Comparison of ENCODE assay signal across 15 mouse cellular contexts in the genomic region with DNA sequence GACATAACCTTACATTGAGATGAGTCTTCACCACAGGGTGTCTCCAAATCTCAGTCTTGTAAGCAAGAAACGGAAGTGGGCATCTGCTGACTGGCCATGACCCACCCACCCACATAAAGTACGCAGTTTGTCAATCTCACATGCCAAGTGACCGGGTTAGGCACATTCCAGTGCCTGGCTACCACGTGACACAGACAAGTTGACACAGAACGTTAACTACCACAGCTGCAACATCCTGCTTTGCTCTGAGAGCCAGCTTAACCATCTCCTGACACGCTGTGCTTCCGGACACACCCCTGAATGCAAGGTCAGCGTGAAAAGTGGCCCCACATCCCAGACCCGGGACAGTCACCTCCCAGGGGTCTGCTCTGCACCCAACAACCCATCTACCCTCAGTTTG. TPM values are rescaled to one million over a fixed set of nuclear protein-coding genes. Genes with fewer than 3 reads are reported as not detected.
DNase-seq lines count a peak whose midpoint lies in the region; ATAC-seq and TF ChIP-seq lines count a peak whose summit lies in the region.
"Had no signal": no experiment of that assay in that cellular context is flagged by ENCODE, and none has a peak within 500 bp of the region (broad histone marks: within the 10 kb centered on the region; RNA-seq: fewer than 3 reads in every experiment).

No protein-coding gene starts in this region.

- H3K4me1 ChIP-seq in lung, embryonic 15.5 days: peaks cover 5% of the 10 kb centered on the region
- H3K4me1 ChIP-seq in stomach, postnatal 0 days (replicated peaks; ENCODE audit: control insufficient read depth, insufficient read depth): no peaks in the 10 kb centered on the region
- H3K4me1 ChIP-seq in forebrain, embryonic 12.5 days: no peaks in the 10 kb centered on the region
- H3K4me1 ChIP-seq: embryonic facial prominence, embryonic 12.5 days had no signal

- H3K4me3 ChIP-seq in lung, embryonic 15.5 days: no peak overlapping the region
- H3K4me3 ChIP-seq in stomach, postnatal 0 days (ENCODE audit: low read depth, low read length): no peak overlapping the region
- H3K4me3 ChIP-seq in forebrain, embryonic 12.5 days (replicated peaks): no peak overlapping the region
- H3K4me3 ChIP-seq: embryonic facial prominence, embryonic 12.5 days; left cerebral cortex, adult 2 months had no signal

- H3K36me3 ChIP-seq in lung, embryonic 15.5 days: peaks cover 29% of the 10 kb centered on the region
- H3K36me3 ChIP-seq in stomach, postnatal 0 days (ENCODE audit: control insufficient read depth, insufficient read depth, low read length): peaks cover 12% of the 10 kb centered on the region; the same call in 1 of the 2 replicates
- H3K36me3 ChIP-seq in forebrain, embryonic 12.5 days (replicated peaks): peaks cover 63% of the 10 kb centered on the region

- peak; percentile 32 for DNase-seq in urinary bladder, postnatal 25 days (ENCODE audit: low spot score)
- no peak for DNase-seq in urinary bladder, postnatal 10 days (ENCODE audit: low spot score)
- DNase-seq in stomach, postnatal 0 days (ENCODE audit: low spot score): no peak
- no peak for DNase-seq in spleen, postnatal 36 days (ENCODE audit: low spot score in 2 of 2)
- DNase-seq: cerebellum, adult 2 months; retina, postnatal 1 day had no signal

- H3K9ac ChIP-seq in lung, embryonic 15.5 days: no peak overlapping the region
- H3K9ac ChIP-seq in stomach, postnatal 0 days (ENCODE audit: low read length): no peak overlapping the region
- no peak overlapping the region for H3K9ac ChIP-seq in forebrain, embryonic 12.5 days
- H3K9ac ChIP-seq: embryonic facial prominence, embryonic 12.5 days had no signal

- no peak overlapping the region; the same call in 1 of the 2 replicates for H3K27ac ChIP-seq in lung, embryonic 15.5 days
- H3K27ac ChIP-seq in stomach, postnatal 0 days (replicated peaks): no peak overlapping the region
- H3K27ac ChIP-seq in forebrain, embryonic 12.5 days: no peak overlapping the region
- H3K27ac ChIP-seq: embryonic facial prominence, embryonic 12.5 days; left cerebral cortex, adult 2 months; macrophage had no signal

- ATAC-seq in activated CD4-positive, CD25-positive, alpha-beta regulatory T cell, adult 4 months: peak; percentile 85
- ATAC-seq in lung, embryonic 15.5 days (ENCODE audit: borderline replicate concordance, extremely low read depth, low FRiP score, low TSS enrichment): peak; percentile 47; the same call in 1 of the 2 replicates
- peak; percentile 22; the same call in 1 of the 2 replicates for ATAC-seq in stomach, postnatal 0 days (ENCODE audit: low FRiP score, low TSS enrichment)
- ATAC-seq in forebrain, embryonic 12.5 days (ENCODE audit: low FRiP score): no peak
- no peak for ATAC-seq in megakaryocyte progenitor cell, adult 5-6 weeks (replicated peaks; ENCODE audit: poor library complexity)
- ATAC-seq: Patski had no signal

- 27% methylated on average over 9 of the region's 9 CpGs for WGBS in lung, embryonic 15.5 days
- 42% methylated on average over 9 of the region's 9 CpGs for WGBS in stomach, postnatal 0 days
- 88% methylated on average over 9 of the region's 9 CpGs for WGBS in forebrain, embryonic 12.5 days

- H3K4me2 ChIP-seq in lung, embryonic 15.5 days: no peak overlapping the region
- no peak overlapping the region for H3K4me2 ChIP-seq in stomach, postnatal 0 days (replicated peaks; ENCODE audit: low read depth)
- H3K4me2 ChIP-seq in forebrain, embryonic 12.5 days: no peak overlapping the region
- H3K4me2 ChIP-seq: embryonic facial prominence, embryonic 12.5 days had no signal

- no peak for TF ChIP-seq CTCF in stomach, postnatal 0 days (IDR thresholded peaks at IDR 0.05; ENCODE audit: low read depth)

- no peaks in the 10 kb centered on the region for H3K27me3 ChIP-seq in lung, embryonic 15.5 days
- H3K27me3 ChIP-seq in stomach, postnatal 0 days (ENCODE audit: control insufficient read depth, insufficient read depth, low read length): no peaks in the 10 kb centered on the region
- no peaks in the 10 kb centered on the region for H3K27me3 ChIP-seq in forebrain, embryonic 12.5 days
- H3K27me3 ChIP-seq: embryonic facial prominence, embryonic 12.5 days; Patski had no signal

- no peak for TF ChIP-seq EP300 in stomach, postnatal 0 days (optimal IDR thresholded peaks at IDR 0.05)

- H3K9me3 ChIP-seq in lung, embryonic 15.5 days: no peaks in the 10 kb centered on the region
- no peaks in the 10 kb centered on the region for H3K9me3 ChIP-seq in stomach, postnatal 0 days (ENCODE audit: control insufficient read depth, low read length)
- H3K9me3 ChIP-seq in forebrain, embryonic 12.5 days: no peaks in the 10 kb centered on the region
- H3K9me3 ChIP-seq: embryonic facial prominence, embryonic 12.5 days had no signal

RNA-seq across cellular contexts. Expression of a gene that starts 26.9 kb away (rescaled TPM):
- polyA plus RNA-seq in activated CD4-positive, CD25-positive, alpha-beta regulatory T cell, adult 4 months (2017; shearing (Covaris generic)): not detected
- polyA plus RNA-seq in lung, embryonic 15.5 days (2015; fragmentation: Nextera tagmentation; extraction: Ambion mirVana): not detected in 2 replicates
- 0.08 TPM in 1 of 2 replicates, not detected in the other for polyA plus RNA-seq in stomach, postnatal 0 days (2015; fragmentation: Nextera tagmentation; extraction: Ambion mirVana)
- 0.17 and 0.42 TPM in 2 replicates for polyA plus RNA-seq in forebrain, embryonic 12.5 days (2016; fragmentation: Nextera tagmentation; extraction: Ambion mirVana)
- total RNA-seq in megakaryocyte progenitor cell, adult 5-6 weeks (2015): not detected in 2 replicates
- not detected in 2 replicates for total RNA-seq in megakaryocyte progenitor cell, adult 5-6 weeks (2017)
- polyA plus RNA-seq: heart, embryonic 16.5 days; macrophage; Patski had no signal

RNA-seq across cellular contexts. Expression of a gene that starts 29.3 kb away (rescaled TPM):
- 1 to 10 TPM; 4.5 to 7.7 TPM for polyA plus RNA-seq in activated CD4-positive, CD25-positive, alpha-beta regulatory T cell, adult 4 months (2017; shearing (Covaris generic))
- polyA plus RNA-seq in lung, embryonic 15.5 days (2015; fragmentation: Nextera tagmentation; extraction: Ambion mirVana): 4.6 and 4.9 TPM in 2 replicates
- 4.7 and 7.1 TPM in 2 replicates for polyA plus RNA-seq in stomach, postnatal 0 days (2015; fragmentation: Nextera tagmentation; extraction: Ambion mirVana)
- 6.4 and 9.8 TPM in 2 replicates for polyA plus RNA-seq in forebrain, embryonic 12.5 days (2016; fragmentation: Nextera tagmentation; extraction: Ambion mirVana)
- total RNA-seq in megakaryocyte progenitor cell, adult 5-6 weeks (2015): 15.9 and 17.4 TPM in 2 replicates
- 9.8 and 11.0 TPM in 2 replicates for total RNA-seq in megakaryocyte progenitor cell, adult 5-6 weeks (2017)

RNA-seq across cellular contexts. Expression of a gene that starts 32.1 kb away (rescaled TPM):
- not detected for polyA plus RNA-seq in activated CD4-positive, CD25-positive, alpha-beta regulatory T cell, adult 4 months (2017; shearing (Covaris generic))
- polyA plus RNA-seq in lung, embryonic 15.5 days (2015; fragmentation: Nextera tagmentation; extraction: Ambion mirVana): 1.1 TPM in 2 replicates
- 26.9 and 28.2 TPM in 2 replicates for polyA plus RNA-seq in stomach, postnatal 0 days (2015; fragmentation: Nextera tagmentation; extraction: Ambion mirVana)
- 0.17 TPM in 2 replicates for polyA plus RNA-seq in forebrain, embryonic 12.5 days (2016; fragmentation: Nextera tagmentation; extraction: Ambion mirVana)
- total RNA-seq in megakaryocyte progenitor cell, adult 5-6 weeks (2015): not detected in 2 replicates
- not detected in 2 replicates for total RNA-seq in megakaryocyte progenitor cell, adult 5-6 weeks (2017)
- polyA plus RNA-seq: macrophage had no signal

Comparison
In these comparisons a context has a peak if more than half of its experiments do, and no peak if none do; other contexts are left out.
1. ATAC-seq: peak in activated CD4-positive, CD25-positive, alpha-beta regulatory T cell, adult 4 months (single experiment), lung, embryonic 15.5 days (single experiment) and stomach, postnatal 0 days (single experiment); none in forebrain, embryonic 12.5 days (single experiment) and megakaryocyte progenitor cell, adult 5-6 weeks (single experiment).
2. RNA of a gene that starts 32.1 kb away (polyA plus RNA-seq): 26.9 to 28.2 TPM in stomach, postnatal 0 days; 1.1 TPM in lung, embryonic 15.5 days, 0.17 TPM in forebrain, embryonic 12.5 days and not detected in activated CD4-positive, CD25-positive, alpha-beta regulatory T cell, adult 4 months; every median in the first group is over 10 times any median in the second.